Mouse (Mus musculus) layer of hippocampus, adult 9-10 months (tissue): ENCODE results near the gene Zdhhc23.

ENCODE experiments used
- DNase-seq: peaks from one replicate; pipeline ENCODE4 v3.0.0; 2022; ENCODE audit warnings: low spot score

The Zdhhc23 gene

DNA sequence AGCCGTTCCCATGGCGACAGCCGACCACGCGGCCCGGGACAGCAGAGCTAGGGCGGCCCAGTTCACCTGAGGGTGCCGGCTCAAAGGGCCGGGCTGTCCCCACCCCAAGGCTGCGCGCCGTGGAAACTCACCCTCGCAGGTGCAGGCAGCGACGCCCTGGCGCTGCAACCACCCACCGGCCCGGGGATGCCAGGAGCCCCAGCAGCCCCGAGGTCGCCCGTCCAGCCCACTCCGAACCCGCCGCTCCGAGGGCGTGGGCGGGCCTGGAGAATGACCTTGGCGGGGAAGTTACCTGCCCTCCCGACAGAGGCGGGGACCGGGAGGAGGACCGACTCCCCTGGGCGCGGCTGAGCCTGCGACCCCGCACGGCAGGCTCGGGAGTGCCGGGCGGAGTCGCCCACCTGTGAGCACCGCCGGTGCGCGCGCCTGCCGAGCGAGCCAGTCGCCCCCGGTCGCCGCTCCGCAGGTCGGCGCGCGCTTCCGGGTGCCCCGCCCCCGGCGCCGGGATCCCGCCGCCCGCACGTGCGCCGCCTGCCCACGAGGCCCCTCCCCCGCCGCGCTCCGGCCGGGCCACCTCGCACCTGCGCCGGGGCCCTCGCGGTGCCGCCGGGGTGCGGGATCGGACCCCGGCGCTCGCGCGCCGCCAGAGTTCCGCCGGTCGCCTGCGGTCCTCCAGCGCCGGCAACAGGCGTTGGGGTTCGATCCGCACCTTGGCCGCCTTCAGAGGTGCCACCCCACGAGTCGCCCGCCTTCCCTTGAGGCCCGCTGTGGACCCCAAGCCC is at the start of gene Zdhhc23:
Gene Zdhhc23 (minus strand): TSS at position 464 of the 782 bp plus-strand sequence.
- no peak for DNase-seq

DNA sequence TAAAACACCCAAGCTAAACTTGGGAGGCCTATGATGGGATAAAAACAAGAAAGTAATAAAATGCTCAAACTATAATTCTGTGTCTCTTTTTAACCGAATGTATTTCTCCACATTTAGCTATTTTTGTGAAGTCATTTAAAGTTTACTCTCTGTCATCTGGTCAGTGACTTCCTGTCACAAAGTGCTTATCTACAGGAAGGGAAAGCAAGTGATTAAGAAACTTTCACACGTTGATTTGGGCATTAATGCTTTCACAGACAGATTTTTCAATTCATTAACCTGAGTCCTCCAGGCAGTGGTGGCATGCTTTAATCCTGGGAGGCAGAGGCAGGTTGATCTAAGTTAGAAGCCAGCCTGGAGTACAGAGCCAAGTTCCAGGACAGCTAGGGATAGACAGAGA is 49.7 kb upstream of the Zdhhc23 start:
- DNase-seq = no peak

DNA sequence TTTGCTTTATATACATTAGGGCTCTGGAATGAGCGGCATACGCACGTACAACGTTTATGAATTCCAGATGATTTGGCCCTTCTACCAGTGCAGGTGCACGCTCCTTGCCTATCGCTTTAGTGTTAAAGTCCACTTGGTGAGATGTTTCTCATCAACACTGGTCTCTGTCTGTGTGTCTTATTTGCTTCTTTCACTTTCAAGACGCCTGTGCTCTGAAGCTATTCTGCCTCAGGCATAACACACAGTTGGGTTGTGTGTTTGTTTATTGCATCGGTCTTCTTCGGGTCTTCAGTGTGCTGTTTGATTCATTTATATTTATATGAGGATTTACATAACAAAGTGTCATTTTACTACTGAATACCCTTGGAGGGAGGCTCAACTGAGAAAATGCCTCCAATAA is 47.2 kb upstream of the Zdhhc23 start:
- no peak for DNase-seq

DNA sequence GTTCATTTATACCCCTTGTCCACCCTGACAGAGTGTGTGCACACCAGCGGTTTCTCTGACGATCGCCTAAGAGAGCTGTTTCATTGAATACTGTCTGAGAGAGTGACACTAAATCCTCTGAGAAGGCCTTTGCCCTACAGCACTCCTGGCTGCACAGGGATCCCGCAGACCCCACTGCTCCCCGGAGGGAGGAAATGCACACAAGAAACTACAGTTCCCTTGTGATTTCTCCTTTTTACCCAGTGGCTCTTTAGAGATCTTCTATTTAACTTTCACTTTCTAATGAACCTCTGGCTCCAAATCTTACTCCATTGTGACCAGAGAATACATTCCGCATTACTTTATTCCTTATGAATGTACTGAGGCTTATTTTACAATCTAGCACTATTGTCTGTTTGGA is 46.6 kb upstream of the Zdhhc23 start:
- DNase-seq = no peak

DNA sequence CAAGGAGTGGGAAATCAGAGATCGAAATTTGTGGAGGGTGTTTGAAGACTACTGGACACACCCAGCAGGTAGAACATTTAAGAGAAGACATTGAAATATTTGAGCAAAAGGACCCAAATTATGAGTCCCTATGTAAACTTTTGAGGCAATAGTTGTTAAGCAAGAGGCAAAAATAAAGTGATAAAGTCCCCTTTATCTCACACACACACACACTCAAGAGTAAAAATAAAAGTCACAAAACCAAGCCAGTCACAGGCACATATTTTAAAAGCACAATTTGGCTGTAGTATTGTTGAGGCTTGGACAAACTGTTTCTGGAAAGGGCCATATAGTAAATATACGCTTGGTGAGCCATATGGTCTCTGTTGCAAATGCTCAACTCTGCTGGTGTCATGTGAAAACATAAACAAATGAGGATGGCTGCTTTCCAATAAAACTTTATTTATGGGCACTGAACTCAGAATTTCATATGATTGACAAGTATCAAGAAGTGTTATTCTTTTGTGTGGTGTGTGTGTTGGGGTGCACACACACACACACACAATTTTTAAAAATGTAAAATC is 39.5 kb upstream of the Zdhhc23 start:
- DNase-seq = no peak

DNA sequence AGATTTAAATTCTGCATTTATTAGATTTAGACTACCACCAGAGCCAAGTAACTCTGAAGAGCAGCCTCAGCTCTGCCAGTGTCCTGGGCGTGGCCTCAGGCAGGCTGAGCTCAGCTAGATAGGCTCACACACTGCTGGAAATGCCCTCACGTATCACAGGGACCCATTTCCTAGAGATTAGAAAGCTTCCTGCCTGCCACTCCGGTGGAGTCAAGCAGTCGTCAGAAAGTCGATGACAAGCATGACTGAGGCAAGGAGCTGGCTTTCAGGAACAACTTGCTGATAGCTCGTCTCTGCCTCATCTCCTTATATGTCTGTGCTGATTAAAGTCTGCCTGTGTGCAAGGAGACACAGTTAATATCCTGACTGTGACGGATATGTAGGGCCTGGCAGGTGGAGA is 38.8 kb upstream of the Zdhhc23 start:
- DNase-seq = no peak

DNA sequence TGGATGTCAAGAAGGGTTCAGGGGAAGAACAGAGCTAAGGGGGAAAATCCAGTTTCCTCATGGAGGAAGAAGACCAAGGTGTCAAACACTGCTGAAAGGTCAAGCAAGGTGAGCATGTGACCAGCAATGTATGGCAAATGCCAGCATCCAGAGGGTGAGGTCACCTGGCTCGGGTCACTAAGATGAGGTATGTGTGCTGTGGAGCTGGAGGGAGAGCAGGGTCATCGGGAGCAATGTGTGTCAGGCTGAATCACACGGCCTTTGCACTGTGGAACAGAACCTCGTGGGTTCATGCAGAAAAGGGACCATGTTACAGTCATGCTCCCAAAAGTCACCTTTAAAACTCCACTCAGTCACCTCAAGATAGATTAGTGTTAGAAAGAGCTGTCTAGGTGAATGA is 38.1 kb upstream of the Zdhhc23 start:
- DNase-seq = no peak

DNA sequence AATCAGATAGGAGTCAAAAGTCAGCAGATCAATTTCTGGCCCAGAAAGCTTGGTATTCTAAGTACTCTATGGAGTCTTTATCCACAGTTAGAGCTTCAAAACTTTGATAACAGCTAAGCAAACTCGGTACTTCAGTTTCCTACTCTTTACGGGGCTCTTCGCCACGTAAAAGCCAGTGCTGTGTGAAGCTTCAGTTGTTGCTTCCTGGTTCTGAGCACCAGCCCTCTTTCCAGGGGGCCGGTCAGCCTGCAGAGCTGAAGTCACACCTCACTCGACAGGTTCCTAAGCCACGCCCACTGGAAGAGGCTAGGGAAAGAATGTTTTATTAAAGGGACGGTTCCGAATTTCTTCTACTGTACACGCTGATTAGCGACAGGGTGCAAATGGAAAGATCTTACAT is 36.6 kb upstream of the Zdhhc23 start:
- no peak for DNase-seq

DNA sequence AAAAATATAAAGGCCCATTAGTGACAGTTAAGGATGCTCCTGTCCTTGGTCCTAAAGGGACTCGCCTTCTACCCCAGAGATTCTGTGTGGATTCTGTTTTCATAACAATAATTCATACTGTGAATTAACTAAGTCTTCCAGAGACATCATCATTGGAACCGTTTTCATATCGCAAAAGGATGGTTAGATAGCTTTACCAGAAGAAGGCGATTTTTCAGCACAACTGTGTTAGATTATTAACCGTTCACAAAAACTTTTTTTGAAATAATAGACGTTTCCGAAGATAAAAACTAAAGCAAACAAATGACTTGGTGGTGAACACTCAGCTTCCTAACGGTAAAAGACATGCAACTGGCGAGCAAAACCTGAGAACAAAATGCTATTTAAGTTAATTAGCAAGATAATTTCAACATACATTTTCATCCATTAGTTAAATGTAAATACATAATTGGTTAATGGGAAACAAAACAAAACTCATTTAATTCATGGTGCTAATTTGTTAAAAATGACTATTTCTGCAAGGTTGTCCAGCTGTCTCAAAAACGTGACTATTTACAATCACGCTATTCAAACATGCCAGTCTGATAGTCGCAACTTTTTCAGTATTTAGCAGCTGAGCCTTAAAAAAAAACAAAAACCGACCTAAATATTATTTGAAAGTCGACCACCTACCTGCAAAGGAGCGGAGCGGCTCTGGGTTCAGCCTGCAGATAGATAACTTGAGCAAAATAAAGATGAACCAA is 36.0 kb upstream of the Zdhhc23 start:
- no peak for DNase-seq

DNA sequence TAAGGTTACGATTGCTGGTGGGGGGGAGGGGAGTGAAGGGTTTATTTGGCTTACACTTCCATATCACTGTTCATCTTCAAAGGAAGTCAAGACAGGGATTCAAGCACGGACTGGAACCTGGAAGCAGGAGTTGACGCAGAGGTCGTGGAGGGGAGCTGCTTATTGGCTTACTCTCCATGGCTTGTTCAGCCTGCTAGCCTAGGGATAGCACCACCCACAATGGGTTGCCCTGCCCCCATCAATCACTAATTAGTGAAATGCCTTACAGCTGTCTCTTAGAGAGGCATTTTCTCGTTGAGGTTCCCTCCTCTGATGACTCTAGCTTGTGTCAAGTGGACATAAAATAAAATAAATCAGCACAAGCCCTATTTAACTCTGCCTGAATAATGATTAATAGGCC is 31.4 kb upstream of the Zdhhc23 start:
- DNase-seq = no peak

DNA sequence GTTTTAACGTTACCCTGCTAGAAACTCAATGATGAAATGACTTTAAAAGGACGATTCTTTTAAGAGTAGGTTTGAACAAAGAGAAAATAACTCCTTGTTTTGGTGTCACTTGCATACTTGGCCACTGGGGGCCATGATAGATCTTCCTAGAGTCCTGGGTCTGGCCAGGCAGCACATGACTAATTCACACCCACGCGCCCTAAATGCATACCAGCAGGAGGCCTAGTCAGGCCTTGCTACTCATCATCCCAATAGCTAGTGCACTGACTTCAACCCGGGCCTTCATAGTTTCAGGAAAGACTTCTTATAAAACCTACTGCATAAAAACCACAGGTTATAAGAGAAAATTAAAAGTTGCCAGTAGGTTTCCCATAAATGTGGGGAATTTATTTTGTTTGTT is 22.5 kb upstream of the Zdhhc23 start:
- no peak for DNase-seq

DNA sequence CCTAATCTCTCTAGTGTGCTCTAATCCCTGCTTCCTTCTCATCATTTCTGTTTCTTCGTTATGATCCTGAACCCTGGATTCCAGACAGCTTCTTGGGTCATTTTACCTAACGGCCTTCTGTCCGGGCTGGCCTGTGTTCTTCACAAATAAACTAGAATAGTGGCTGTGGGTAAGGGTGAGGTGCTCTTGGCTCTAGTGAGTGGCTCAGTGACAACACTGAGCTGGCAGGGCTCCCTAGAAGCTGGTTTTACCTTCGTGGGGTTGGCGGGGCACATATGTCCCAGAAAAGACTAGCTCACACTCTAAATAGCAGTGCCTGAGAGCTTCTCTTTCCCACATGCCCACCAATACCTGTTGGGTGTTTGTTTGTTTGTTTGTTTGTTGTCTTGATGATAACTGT is 19.9 kb upstream of the Zdhhc23 start:
- no peak for DNase-seq

DNA sequence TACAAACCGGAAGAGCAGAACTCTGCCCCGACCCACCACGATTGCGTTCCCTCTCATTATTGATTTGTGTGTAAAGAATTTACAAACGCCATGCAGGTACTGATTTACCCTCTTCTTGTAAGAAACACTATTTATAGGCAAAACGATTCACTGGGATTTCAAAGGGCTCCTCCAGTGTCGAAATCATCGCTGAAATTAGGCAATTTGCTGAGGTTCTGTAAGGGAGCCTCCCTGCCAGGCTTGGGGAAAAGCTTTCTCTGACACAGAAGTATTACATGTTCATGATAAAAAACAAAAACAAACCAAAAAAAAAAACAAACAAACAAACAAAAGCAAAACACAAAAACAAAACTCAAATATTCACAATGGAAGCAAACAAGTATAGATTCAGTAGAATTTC is 19.5 kb upstream of the Zdhhc23 start:
- no peak for DNase-seq

DNA sequence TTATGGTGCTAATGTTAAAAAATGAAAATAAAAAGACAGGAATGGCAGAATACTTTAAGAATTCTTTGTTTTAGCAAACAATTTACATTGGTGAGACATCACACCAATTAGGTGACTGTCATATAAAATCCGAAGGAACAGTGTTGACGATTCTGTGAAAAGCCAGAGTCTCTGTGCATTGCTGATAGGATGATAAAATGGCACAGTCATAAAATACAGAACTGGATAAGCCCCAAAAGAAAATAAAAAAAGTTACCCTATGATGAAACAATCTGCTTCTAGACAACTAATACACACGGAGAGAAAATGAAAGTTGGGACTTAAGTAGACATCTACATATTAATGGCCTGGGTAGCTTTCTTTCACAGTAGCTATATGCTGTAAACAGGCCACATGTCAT is 15.0 kb upstream of the Zdhhc23 start:
- no peak for DNase-seq

DNA sequence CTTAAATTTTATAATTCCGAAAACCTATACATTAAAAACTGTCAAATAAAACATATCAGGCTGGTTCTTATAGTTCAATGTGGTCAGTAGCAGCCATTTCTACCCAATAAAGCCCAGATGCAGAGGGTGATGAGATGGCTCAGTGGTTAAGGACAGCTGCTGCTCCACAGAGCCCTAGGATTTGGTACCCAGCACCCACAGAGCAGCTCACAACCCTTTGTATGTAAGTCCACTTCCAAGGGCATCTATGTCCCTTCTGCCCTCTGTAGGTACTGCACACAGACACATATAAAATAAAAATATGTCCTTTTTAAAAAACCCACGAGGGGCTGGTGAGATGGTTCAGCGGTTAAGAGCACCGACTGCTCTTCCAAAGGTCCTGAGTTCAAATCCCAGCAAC is 6.7 kb upstream of the Zdhhc23 start:
- DNase-seq = no peak

DNA sequence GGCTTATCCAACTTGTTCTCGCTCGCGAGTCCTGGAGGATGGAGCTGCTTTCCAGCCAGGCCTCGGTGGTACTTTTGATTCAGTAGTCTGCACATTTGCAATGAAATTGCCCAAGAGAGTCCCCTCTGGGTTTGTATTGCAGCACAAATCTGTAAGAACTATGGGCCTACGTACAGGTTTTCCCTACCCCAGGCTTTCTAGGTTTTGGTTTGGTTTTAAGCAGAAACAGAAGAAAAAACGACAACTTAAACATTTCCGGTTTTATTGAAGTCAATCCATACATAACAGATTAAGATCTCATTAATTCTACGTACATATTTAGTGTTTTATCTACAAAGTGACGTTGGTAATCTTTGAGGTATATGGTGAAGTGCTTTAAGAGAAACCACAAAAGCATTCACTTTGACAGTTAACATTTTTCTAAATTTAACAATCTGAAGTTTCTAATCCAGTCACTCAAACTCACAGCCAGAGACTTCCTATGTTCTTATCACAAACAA is 569 bp upstream of the Zdhhc23 start:
- DNase-seq = no peak

DNA sequence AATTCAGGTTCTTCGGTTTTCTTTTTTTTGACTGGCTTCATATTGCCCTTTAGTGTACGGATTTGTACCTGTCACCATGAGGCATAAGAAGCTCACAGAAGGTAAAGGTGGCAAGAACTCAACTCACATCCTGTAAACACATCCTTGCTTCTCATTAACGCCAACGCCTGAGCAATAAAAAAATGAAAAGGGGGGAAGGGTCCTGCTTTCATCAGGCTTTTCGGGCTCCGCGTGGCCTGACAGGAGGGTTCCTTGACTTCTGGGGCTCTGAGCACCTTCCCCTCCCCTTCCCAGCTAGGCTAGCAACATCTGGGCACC is 622 bp downstream of the Zdhhc23 start:
- no peak for DNase-seq

DNA sequence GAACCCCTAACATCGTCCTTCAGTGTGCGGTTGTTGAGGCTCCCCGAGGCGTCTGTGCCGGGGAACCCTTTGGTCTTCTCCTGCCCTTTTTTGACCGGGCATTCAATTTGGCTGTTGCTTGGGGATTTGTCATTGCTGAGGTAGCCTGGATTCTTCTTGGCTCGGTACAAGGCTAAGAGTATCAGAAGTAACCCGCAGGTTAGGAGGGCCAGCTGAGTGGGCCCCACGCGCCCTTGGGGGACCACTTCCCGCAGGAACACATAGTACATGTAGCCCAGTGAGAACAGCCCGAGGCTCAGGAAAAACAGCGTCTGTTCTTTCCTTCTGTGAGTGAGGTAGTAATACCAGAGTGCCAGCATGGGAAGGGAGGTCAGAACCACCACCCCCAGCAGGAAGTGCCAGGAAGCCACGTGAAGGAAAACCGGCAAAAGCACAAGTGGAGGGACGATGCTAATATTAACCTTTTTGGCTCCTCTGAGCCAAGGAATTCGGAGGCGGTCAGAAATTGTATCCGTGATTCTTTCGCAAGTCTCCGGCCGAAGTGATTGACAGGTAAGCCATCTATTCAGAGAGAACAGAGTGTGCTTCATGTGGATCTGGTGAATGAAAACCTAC is 5.9 kb downstream of the Zdhhc23 start:
- no peak for DNase-seq

DNA sequence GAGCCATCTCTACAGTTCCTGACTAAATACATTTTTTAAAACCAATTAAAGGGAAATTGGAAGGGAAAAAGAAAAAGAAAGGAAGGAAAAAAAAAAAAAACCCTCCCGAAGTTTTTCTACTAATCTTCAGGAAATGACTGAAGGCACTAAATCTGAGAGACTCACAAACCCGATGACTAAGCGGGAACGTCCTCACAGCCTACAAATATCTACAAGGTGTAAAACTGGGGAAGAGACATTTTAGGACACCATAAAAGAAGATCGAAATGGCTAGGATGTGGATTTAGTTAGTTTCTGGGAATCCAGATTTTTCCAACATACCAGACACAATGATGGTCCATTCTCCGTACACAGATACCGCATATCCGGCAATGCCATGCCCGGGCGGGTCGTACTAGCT is 6.4 kb downstream of the Zdhhc23 start:
- DNase-seq = no peak

DNA sequence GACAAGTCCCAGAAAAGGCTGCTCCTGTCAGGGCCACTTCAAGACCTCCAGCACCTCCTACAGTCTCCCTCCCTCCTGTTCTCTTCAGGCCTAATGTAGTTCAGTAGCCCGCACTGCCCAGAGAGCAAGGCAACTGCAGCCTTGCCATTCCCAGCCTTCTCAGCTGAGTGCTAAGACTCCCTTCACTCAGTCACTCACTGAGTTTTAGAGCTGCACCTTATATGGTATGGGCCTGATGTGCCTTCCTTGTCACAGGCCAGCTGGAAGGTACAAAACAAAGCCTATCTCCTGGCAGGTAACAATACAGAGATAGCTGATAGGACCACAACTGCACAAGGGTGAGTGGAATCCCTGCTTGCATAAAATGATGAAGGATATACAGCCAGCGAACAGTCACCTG is 7.2 kb downstream of the Zdhhc23 start:
- DNase-seq = no peak

DNA sequence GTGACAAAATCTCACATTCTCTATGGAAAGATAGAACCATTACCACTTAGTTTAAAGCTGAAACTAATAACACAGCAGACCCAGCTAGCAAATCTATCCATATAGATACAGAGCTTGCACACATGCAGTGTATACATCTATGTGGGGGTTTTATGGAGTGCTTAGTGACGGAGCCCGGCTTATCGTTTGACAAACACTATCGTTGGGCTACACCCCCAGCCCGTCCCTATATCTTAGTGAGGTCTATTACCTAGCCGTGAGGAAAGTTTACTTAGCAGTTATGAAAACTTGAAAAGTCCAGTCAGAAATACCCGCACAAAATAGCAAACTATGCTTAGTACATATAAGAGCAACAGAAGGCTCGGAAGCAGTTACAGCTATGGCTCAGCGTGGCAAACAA is 7.8 kb downstream of the Zdhhc23 start:
- DNase-seq = no peak

DNA sequence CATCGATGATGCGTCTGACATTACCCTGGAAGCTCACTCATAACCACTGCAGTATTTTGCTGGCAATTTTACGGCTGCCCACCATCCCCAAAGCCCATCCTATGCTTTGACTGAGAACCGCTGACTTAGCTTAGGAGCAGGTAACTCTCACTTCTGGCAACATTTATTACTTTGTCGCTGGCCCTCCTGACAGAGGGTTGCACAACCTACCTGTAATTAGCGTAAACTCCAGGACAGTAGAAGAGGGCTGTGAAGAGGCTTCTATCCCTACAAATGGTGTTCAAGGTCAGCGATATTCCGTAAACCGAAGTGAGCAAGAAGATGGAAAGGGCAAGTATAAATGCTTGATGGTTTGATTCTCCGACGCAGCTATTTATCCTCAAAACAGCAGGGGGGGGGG is 8.4 kb downstream of the Zdhhc23 start:
- DNase-seq = no peak

DNA sequence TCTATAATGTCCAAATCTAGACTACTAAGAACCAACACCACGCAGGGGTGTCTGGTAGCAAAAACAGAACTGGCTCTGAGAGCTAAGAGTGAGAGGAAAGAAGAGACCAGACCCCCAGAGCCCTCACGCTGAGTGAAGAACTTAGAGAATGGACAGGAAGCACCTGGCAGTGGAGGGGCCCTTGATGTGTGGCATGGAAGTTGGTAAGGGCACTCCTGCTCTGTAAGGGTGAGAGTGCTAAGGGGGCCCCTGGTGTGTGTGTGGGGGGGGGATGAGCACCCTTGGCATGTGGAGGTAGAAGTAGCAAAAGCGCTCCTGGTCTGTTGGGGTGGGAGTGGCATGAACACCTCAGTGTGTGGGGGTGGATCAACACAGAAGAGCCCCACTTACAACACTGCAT is 9.2 kb downstream of the Zdhhc23 start:
- DNase-seq = no peak
